Mouse (Mus musculus): ENCODE measurements around the gene Poc5. TPM values are rescaled to one million over a fixed set of nuclear protein-coding genes. Genes with fewer than 3 reads are reported as not detected.

Poc5 gene
- polyA plus RNA-seq, 1 experiment from 2014 or later, result 28.1 TPM

- DNase-seq (ENCODE audit: low spot score) (no peak), ATAC-seq (replicated peaks; ENCODE audit: insufficient number of reproducible peaks, low FRiP score, low TSS enrichment, low read depth) (no peak)
- no peaks in the 10 kb centered on the region for H3K27me3 ChIP-seq (ENCODE audit: control insufficient read depth, insufficient read depth, low read length)
- no peak overlapping the region for H3K4me2 ChIP-seq (ENCODE audit: low read depth, low read length)
- H3K4me1 ChIP-seq (ENCODE audit: control insufficient read depth, insufficient read depth, low read length), result no peaks in the 10 kb centered on the region
- no peaks in the 10 kb centered on the region for H3K9me3 ChIP-seq (replicated peaks; ENCODE audit: control insufficient read depth, low read length)
- H3K36me3 ChIP-seq (replicated peaks; ENCODE audit: control insufficient read depth, insufficient read depth, low read depth, low read length), result no peaks in the 10 kb centered on the region
- no peak overlapping the region for H3K27ac ChIP-seq (replicated peaks; ENCODE audit: low read depth, low read length)
- 60% methylated on average over 4 of the region's 4 CpGs for WGBS
- no peak overlapping the region for H3K4me3 ChIP-seq (ENCODE audit: low read depth, low read length)
- no peak overlapping the region for H3K9ac ChIP-seq (replicated peaks; ENCODE audit: low read length)
These were observed 10.2 kb upstream of the Poc5 start for GRCm38 (mm10) chr13:96377883-96378282.

GRCm38 (mm10) chr13:96389301-96389700 is 1.2 kb downstream of the Poc5 start:
- no peaks in the 10 kb centered on the region for H3K36me3 ChIP-seq (replicated peaks; ENCODE audit: control insufficient read depth, insufficient read depth, low read depth, low read length)
- no peak for DNase-seq (ENCODE audit: low spot score)
- peak overlapping the region; percentile 59 for H3K4me2 ChIP-seq (ENCODE audit: low read depth, low read length)
- H3K27me3 ChIP-seq (ENCODE audit: control insufficient read depth, insufficient read depth, low read length), result no peaks in the 10 kb centered on the region
- 19% methylated on average over 2 of the region's 2 CpGs for WGBS
- no peaks in the 10 kb centered on the region for H3K9me3 ChIP-seq (replicated peaks; ENCODE audit: control insufficient read depth, low read length)
- H3K9ac ChIP-seq (replicated peaks; ENCODE audit: low read length), result peak overlapping the region; percentile 73; the same call in 1 of the 2 replicates
- H3K4me1 ChIP-seq (ENCODE audit: control insufficient read depth, insufficient read depth, low read length), result no peaks in the 10 kb centered on the region
- H3K27ac ChIP-seq (replicated peaks; ENCODE audit: low read depth, low read length), result no peak overlapping the region
- peak overlapping the region; percentile 76 for H3K4me3 ChIP-seq (ENCODE audit: low read depth, low read length)
- no peak for ATAC-seq (replicated peaks; ENCODE audit: insufficient number of reproducible peaks, low FRiP score, low TSS enrichment, low read depth)

GRCm38 (mm10) chr13:96401251-96401650 is 13.2 kb downstream of the Poc5 start:
- no peak for ATAC-seq (replicated peaks; ENCODE audit: insufficient number of reproducible peaks, low FRiP score, low TSS enrichment, low read depth)
- no peak overlapping the region for H3K27ac ChIP-seq (replicated peaks; ENCODE audit: low read depth, low read length)
- H3K27me3 ChIP-seq (ENCODE audit: control insufficient read depth, insufficient read depth, low read length), result no peaks in the 10 kb centered on the region
- no peaks in the 10 kb centered on the region for H3K4me1 ChIP-seq (ENCODE audit: control insufficient read depth, insufficient read depth, low read length)
- no peak overlapping the region for H3K4me3 ChIP-seq (ENCODE audit: low read depth, low read length)
- 89% methylated on average over 5 of the region's 5 CpGs for WGBS
- H3K4me2 ChIP-seq (ENCODE audit: low read depth, low read length), result no peak overlapping the region
- DNase-seq (ENCODE audit: low spot score), result no peak
- H3K36me3 ChIP-seq (replicated peaks; ENCODE audit: control insufficient read depth, insufficient read depth, low read depth, low read length), result peaks cover 6% of the 10 kb centered on the region
- H3K9ac ChIP-seq (replicated peaks; ENCODE audit: low read length), result no peak overlapping the region
- H3K9me3 ChIP-seq (replicated peaks; ENCODE audit: control insufficient read depth, low read length), result no peaks in the 10 kb centered on the region

- Histone ChIP-seq H3K9ac (replicated peaks; ENCODE audit: low read length) (no peak overlapping the region), H3K4me3 (ENCODE audit: low read depth, low read length) (no peak overlapping the region), H3K9me3 (replicated peaks; ENCODE audit: control insufficient read depth, low read length) (no peaks in the 10 kb centered on the region), H3K27ac (replicated peaks; ENCODE audit: low read depth, low read length) (no peak overlapping the region), H3K27me3 (ENCODE audit: control insufficient read depth, insufficient read depth, low read length) (no peaks in the 10 kb centered on the region), H3K36me3 (replicated peaks; ENCODE audit: control insufficient read depth, insufficient read depth, low read depth, low read length) (peaks cover 3% of the 10 kb centered on the region), H3K4me1 (ENCODE audit: control insufficient read depth, insufficient read depth, low read length) (no peaks in the 10 kb centered on the region), H3K4me2 (ENCODE audit: low read depth, low read length) (no peak overlapping the region)
- DNase-seq (ENCODE audit: low spot score) (no peak), ATAC-seq (replicated peaks; ENCODE audit: insufficient number of reproducible peaks, low FRiP score, low TSS enrichment, low read depth) (no peak)
- 94% methylated on average over 2 of the region's 2 CpGs for WGBS
These were observed 17.4 kb downstream of the Poc5 start for GRCm38 (mm10) chr13:96405518-96405917.

GRCm38 (mm10) chr13:96407040-96407439 is 18.9 kb downstream of the Poc5 start:
- no peaks in the 10 kb centered on the region for H3K27me3 ChIP-seq (ENCODE audit: control insufficient read depth, insufficient read depth, low read length)
- peaks cover 3% of the 10 kb centered on the region for H3K36me3 ChIP-seq (replicated peaks; ENCODE audit: control insufficient read depth, insufficient read depth, low read depth, low read length)
- H3K4me2 ChIP-seq (ENCODE audit: low read depth, low read length), result no peak overlapping the region
- H3K9me3 ChIP-seq (replicated peaks; ENCODE audit: control insufficient read depth, low read length), result no peaks in the 10 kb centered on the region
- H3K27ac ChIP-seq (replicated peaks; ENCODE audit: low read depth, low read length), result no peak overlapping the region
- no peak overlapping the region for H3K4me3 ChIP-seq (ENCODE audit: low read depth, low read length)
- no peak for ATAC-seq (replicated peaks; ENCODE audit: insufficient number of reproducible peaks, low FRiP score, low TSS enrichment, low read depth)
- no peak overlapping the region for H3K9ac ChIP-seq (replicated peaks; ENCODE audit: low read length)
- no peaks in the 10 kb centered on the region for H3K4me1 ChIP-seq (ENCODE audit: control insufficient read depth, insufficient read depth, low read length)
- peak; percentile 63 for DNase-seq (ENCODE audit: low spot score)
- WGBS, result 69% methylated on average over 4 of the region's 4 CpGs

GRCm38 (mm10) chr13:96408786-96409185 is 20.7 kb downstream of the Poc5 start:
- no peak for DNase-seq (ENCODE audit: low spot score)
- no peak overlapping the region for H3K27ac ChIP-seq (replicated peaks; ENCODE audit: low read depth, low read length)
- H3K27me3 ChIP-seq (ENCODE audit: control insufficient read depth, insufficient read depth, low read length), result no peaks in the 10 kb centered on the region
- H3K4me3 ChIP-seq (ENCODE audit: low read depth, low read length), result no peak overlapping the region
- peaks cover 3% of the 10 kb centered on the region for H3K36me3 ChIP-seq (replicated peaks; ENCODE audit: control insufficient read depth, insufficient read depth, low read depth, low read length)
- no peaks in the 10 kb centered on the region for H3K4me1 ChIP-seq (ENCODE audit: control insufficient read depth, insufficient read depth, low read length)
- H3K9me3 ChIP-seq (replicated peaks; ENCODE audit: control insufficient read depth, low read length), result no peaks in the 10 kb centered on the region
- 76% methylated on average over 1 of the region's 1 CpGs for WGBS
- no peak for ATAC-seq (replicated peaks; ENCODE audit: insufficient number of reproducible peaks, low FRiP score, low TSS enrichment, low read depth)
- H3K4me2 ChIP-seq (ENCODE audit: low read depth, low read length), result no peak overlapping the region
- no peak overlapping the region for H3K9ac ChIP-seq (replicated peaks; ENCODE audit: low read length)

GRCm38 (mm10) chr13:96414384-96414783 is 26.3 kb downstream of the Poc5 start:
- Histone ChIP-seq H3K4me3 (ENCODE audit: low read depth, low read length) (no peak overlapping the region), H3K27ac (replicated peaks; ENCODE audit: low read depth, low read length) (no peak overlapping the region), H3K4me2 (ENCODE audit: low read depth, low read length) (no peak overlapping the region), H3K9ac (replicated peaks; ENCODE audit: low read length) (no peak overlapping the region), H3K9me3 (replicated peaks; ENCODE audit: control insufficient read depth, low read length) (no peaks in the 10 kb centered on the region), H3K4me1 (ENCODE audit: control insufficient read depth, insufficient read depth, low read length) (no peaks in the 10 kb centered on the region), H3K36me3 (replicated peaks; ENCODE audit: control insufficient read depth, insufficient read depth, low read depth, low read length) (no peaks in the 10 kb centered on the region; the same call in 1 of the 2 replicates), H3K27me3 (ENCODE audit: control insufficient read depth, insufficient read depth, low read length) (no peaks in the 10 kb centered on the region)
- WGBS, result 91% methylated on average over 6 of the region's 6 CpGs
- DNase-seq (ENCODE audit: low spot score), result no peak
- ATAC-seq (replicated peaks; ENCODE audit: insufficient number of reproducible peaks, low FRiP score, low TSS enrichment, low read depth), result no peak

- Histone ChIP-seq H3K27me3 (ENCODE audit: control insufficient read depth, insufficient read depth, low read length) (no peaks in the 10 kb centered on the region), H3K4me3 (ENCODE audit: low read depth, low read length) (no peak overlapping the region), H3K4me1 (ENCODE audit: control insufficient read depth, insufficient read depth, low read length) (no peaks in the 10 kb centered on the region), H3K27ac (replicated peaks; ENCODE audit: low read depth, low read length) (no peak overlapping the region), H3K36me3 (replicated peaks; ENCODE audit: control insufficient read depth, insufficient read depth, low read depth, low read length) (no peaks in the 10 kb centered on the region; the same call in 1 of the 2 replicates), H3K9me3 (replicated peaks; ENCODE audit: control insufficient read depth, low read length) (no peaks in the 10 kb centered on the region), H3K9ac (replicated peaks; ENCODE audit: low read length) (no peak overlapping the region), H3K4me2 (ENCODE audit: low read depth, low read length) (no peak overlapping the region)
- ATAC-seq (replicated peaks; ENCODE audit: insufficient number of reproducible peaks, low FRiP score, low TSS enrichment, low read depth), result no peak
- DNase-seq (ENCODE audit: low spot score), result no peak
- WGBS, result 88% methylated on average over 8 of the region's 8 CpGs
These were observed 28.3 kb downstream of the Poc5 start for GRCm38 (mm10) chr13:96416380-96416779.

All from embryonic facial prominence, embryonic 11.5 days (tissue).